Mouse (Mus musculus): ENCODE measurements around the gene Slc8a1.

Slc8a1 gene

DNA sequence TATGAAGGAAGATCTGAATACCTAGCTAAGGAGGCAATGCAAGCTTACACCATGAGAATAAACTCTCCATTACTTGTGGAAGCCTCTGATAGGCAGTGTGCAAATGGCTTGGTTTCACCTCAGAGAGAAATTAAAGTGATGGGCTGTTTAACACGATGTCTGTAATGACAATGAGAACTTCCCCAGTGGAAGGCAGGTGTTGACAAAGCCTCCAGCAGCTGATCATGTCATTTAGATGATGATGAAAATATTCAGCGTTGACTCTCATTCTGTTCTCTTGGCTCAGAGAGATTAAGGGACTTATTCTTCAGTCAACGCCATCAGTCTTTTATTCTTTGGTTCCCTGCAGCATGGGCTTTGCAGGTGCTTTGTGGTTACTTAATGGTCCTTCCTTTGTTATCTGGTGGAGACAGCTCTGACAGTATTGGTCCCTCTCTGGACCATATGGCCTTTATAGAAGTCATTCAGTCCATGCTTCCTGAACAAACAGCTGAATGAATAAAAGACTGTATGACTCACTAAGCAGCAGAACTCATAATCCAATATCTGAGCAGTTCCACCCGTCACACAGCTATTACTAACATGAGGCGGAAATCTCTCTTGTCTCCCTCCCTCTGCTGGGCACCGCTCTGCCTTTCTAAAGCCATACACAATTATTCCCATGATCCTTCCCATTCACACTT, 184.0 kb downstream of the Slc8a1 start:
- DNase-seq, result no peak

DNA sequence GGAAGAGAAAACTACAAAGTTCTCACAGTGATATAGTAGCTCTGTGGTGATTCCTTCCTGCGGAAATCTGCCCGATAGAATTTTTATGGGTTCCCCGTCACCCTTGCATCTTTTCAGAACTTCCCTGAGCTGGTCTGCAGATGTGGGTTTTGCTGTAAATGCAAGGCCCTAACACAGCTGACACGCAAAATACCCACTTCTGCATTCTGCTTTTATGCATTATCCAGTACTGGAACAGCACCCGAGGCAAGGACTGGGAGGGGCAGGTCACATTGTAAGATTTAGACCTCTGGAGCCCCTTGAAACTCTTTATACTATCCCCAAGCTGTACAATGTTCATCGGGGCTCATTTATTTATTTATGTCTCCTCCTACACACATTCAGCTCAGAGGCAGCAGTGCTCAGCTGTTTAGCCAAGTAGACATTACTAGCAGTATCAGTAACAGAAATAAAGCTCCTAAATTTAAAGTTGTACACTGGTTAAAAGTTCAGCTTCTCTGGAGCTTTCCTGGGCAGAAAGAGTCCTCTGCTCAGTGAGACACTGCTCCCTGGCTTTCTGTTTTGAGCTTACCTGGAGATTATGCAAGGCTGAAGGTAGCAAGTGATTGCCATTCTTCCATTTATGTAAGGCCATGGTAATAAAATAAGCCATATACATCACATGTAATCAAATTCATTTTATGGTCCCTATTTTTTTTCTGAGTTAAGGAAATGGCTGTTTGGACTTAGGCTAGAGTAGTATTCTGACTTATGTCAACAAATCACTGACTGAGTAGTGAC, 186.1 kb downstream of the Slc8a1 start:
- DNase-seq, result no peak

GRCm38 (mm10) chr17:81550864-81551263, 187.3 kb downstream of the Slc8a1 start:
- DNase-seq, result no peak

DNA sequence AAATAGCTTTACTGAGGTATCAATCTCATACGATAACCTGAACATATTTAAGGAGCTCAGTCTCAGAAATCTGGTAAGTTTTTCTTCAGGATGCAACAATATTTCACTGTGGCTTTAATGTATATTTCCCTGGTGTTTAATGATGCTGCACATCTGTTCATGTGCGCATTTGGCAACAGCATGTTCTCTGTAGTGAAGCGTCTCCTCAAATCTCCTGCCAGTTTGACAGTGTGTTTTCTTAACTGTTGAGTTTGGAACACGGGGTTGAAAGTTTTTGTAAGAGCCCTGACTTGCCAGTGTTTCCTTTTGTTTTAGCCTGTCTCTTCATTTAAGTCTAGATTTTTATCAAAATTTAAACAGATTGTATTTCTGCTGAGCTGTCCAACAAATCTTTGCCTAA, 190.2 kb downstream of the Slc8a1 start:
- DNase-seq, result no peak

DNA sequence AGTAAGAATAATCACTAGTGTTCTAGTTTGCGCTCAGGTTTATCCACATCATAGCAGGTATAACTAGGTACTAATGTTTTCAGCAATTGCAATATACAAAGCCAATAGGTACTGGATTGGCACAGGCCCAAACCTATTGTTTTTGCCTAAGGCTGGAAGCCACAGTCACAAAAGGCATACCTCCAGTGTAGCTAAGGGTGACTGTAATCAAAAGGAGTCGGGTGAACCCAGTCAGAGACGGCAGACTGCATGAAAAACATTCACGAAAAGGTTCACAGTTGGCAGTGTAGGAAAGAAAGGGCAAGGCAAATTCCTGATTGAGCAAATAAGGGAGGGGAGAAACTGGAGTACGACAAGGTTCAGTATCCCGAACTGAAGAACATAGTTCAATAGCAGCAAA, 191.7 kb downstream of the Slc8a1 start:
- no peak for DNase-seq

GRCm38 (mm10) chr17:81546012-81546411, 192.2 kb downstream of the Slc8a1 start:
- DNase-seq, result no peak

DNA sequence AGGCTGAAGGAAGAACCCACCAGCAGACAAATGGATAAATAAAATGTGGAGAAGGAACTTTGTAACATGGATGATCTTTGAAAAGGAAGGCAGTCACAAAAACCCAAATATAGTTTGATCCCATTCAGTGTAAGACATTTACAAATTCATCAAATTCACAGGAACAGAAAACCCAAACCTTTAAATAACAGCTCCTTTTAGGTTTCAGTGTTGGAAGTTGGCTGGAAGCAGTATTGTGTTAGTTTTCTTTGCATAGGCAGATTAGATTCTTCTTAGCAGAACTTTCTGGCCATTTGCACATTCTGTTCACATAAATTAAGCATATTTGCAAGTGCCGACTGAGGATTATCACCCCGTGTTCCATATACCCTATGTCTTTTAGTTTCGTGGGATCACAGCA, 193.3 kb downstream of the Slc8a1 start:
- DNase-seq, result no peak

- DNase-seq, result no peak
Measured at GRCm38 (mm10) chr17:81542313-81543185, 195.6 kb downstream of the Slc8a1 start.

- DNase-seq, result no peak
Measured at GRCm38 (mm10) chr17:81538163-81539160, 199.7 kb downstream of the Slc8a1 start.

- DNase-seq, result no peak
Measured at GRCm38 (mm10) chr17:81536093-81536492, 202.1 kb downstream of the Slc8a1 start.

- DNase-seq, result no peak
Measured at GRCm38 (mm10) chr17:81529849-81530248, 208.3 kb downstream of the Slc8a1 start.

DNA sequence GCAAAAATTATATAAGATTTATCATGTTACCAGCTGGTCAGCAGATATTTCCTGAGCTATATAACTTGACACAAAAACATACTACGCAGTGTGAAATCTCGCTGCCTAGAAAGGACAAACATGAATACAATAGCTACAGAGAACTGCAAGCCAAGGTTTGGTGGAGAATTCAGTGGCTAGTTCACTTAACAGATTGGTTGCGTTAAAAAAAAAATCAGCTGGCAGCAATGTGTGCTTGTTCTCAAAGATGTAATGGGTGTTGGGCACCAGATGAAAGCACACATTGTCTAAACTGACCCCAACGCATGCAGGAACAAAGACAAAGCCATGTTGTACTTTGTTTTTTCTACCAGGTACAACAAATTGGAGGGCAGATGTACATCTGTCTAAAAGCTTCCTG, 209.2 kb downstream of the Slc8a1 start:
- DNase-seq, result no peak

DNA sequence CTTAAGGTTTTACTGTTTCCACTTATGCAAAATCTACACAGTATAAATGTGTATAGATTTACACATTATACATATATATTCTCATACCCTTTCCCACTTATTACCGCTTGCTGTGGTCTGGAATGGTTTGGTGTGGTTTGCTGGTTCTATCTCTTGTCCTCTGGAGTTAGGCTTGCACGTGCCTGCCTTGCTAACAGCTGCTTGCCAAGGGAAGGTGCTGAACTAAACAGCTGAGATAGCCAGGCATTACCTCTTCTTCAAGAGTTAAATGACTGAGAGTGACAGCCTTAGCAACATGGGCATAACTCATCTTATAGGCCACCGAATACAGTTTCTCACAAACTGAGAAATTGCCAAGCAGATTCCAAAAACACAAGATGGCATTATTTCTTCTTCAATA, 211.7 kb downstream of the Slc8a1 start:
- no peak for DNase-seq

DNA sequence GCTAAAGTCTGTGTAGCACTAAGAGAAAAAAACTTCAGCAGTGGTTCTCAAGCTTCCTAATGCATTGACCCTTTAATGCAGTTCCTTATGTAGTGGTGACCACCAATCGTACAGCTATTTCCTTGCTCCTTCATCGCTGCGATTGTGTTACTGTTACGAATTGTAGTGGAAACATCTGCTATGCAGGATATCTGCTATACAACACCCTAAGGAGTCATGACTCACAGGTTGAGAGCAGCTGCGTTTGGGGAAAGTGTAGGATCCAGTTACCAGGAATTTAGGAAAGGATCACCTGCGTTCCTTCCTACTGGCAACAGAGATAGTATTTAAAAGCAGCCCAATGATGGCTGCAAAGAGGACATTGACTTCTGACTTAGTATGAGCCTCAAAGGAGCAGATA, 213.4 kb downstream of the Slc8a1 start:
- DNase-seq, result no peak

DNA sequence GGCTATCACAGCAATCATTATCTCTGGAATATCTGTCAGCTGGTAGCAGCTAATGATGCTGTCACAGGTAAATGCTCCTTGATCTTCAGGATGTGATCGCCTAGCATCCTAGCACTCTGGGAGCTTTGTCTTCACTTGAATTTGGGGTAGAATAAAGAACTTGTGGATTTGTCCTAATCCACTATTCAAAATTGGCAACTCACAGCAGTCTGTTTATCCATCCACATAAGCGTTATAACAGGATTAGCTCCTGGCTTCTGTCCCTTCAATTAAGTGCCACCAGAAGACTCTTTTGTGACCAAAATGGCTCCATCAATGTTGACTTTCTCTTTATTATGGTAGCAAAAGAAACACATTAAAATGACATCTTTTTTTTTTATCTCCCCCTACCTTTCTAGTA, 214.2 kb downstream of the Slc8a1 start:
- no peak for DNase-seq

GRCm38 (mm10) chr17:81518316-81519025, 219.7 kb downstream of the Slc8a1 start:
- DNase-seq, result no peak

GRCm38 (mm10) chr17:81516155-81516554, 222.0 kb downstream of the Slc8a1 start:
- no peak for DNase-seq

DNA sequence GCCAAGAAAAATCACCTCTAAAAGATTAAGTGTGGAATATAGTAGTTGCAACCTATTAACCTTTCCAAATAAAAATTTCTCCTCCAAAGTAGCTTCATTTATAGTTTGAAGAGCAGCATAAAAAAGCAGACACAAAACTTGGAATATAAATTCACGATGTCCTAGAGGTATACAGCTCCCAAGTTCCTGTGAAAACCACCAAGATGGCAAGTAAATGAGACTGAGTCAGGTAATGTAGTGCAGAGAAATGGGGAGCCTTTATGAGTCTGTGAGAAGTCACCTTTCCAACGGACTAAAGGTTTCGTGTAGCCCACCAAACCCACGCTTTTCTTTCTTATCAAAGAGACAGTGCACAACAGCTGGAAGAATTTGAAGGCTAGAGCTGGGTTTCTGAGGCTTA, 224.2 kb downstream of the Slc8a1 start:
- no peak for DNase-seq

GRCm38 (mm10) chr17:81513368-81513958, 224.7 kb downstream of the Slc8a1 start:
- DNase-seq, result no peak

- no peak for DNase-seq
Measured at GRCm38 (mm10) chr17:81505162-81505685, 233.0 kb downstream of the Slc8a1 start.

- no peak for DNase-seq
Measured at GRCm38 (mm10) chr17:81504040-81504439, 234.1 kb downstream of the Slc8a1 start.
